Mouse (Mus musculus) bone marrow, adult 2 months (tissue): ENCODE measurements around the gene Abcb8. TPM values are rescaled to one million over a fixed set of nuclear protein-coding genes. Genes with fewer than 3 reads are reported as not detected.

Experiments
- H3K27ac ChIP-seq: fragments of 200-500 bp; 2 replicates; pipeline ENCODE4 v1.5.1; 2012; ENCODE audit warnings: low read depth, mild to moderate bottlenecking, control low read depth, inconsistent platforms, low read length; ENCODE audit not compliant: control insufficient read depth, poor library complexity, insufficient read depth
- H3K4me1 ChIP-seq: fragments of 200-500 bp; 2 replicates; pipeline ENCODE4 v1.6.1; 2011; ENCODE audit warnings: low read length; ENCODE audit not compliant: control insufficient read depth, insufficient read depth
- H3K4me3 ChIP-seq: fragments of 200-500 bp; replicated peaks from 2 replicates; pipeline ENCODE3; 2011; ENCODE audit warnings: mild to moderate bottlenecking, low read depth, low read length, control low read depth; ENCODE audit not compliant: control insufficient read depth
- CTCF ChIP-seq: fragments of 200-500 bp; IDR thresholded peaks from 2 replicates; pipeline ENCODE4 v1.5.1; 2011; ENCODE audit warnings: low read length, control low read depth; ENCODE audit not compliant: control insufficient read depth, insufficient read depth
- POLR2A ChIP-seq: fragments of 200-500 bp; IDR thresholded peaks from 2 replicates; pipeline ENCODE4 v1.6.1; 2011; ENCODE audit warnings: low read depth, mild to moderate bottlenecking, control low read depth, low read length, borderline replicate concordance; ENCODE audit not compliant: control insufficient read depth
- WGBS: fragments of 180-500 bp; shearing (Covaris S2); methylation state at CpG from one replicate; pipeline ENCODE4 v1.1.7; 2018; 5-methylcytosine and 5-hydroxymethylcytosine counted together
- polyA plus RNA-seq: library from polyadenylated mRNA; stranded (reverse); fragments of >200 nt; gene quantifications from 2 replicates; pipeline ENCODE4 v1.2.4, GENCODE M21; 2011; ENCODE audit warnings: low replicate concordance; ENCODE audit not compliant: missing spikeins, insufficient read depth, insufficient read length

The Abcb8 gene
- polyA plus RNA-seq, 1 experiment: 11.2 TPM

DNA sequence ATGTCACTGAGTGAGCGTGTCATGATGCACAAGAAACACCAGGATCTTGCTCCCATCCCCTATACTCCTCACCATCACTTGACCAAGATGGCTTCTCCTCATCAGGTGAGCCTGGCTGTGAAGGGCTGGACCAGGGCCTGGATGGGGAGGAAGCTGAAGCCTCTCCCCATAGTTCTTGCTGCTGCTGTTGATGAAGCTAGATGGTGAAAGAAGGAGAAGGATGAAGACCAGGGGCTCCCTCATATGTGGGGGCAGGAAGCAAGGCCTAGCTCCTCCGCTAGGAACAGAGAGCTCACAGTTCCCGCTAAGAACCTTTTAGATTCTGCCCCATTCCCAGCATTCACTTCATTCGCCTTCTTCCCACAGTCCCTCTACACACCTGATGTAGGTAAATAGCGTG, 8.1 kb upstream of the Abcb8 start:
- no peak overlapping the region for H3K27ac ChIP-seq
- 75% methylated on average over 5 of the region's 5 CpGs for WGBS
- H3K4me3 ChIP-seq: no peak overlapping the region
- peaks cover 6% of the 10 kb centered on the region for H3K4me1 ChIP-seq
- TF ChIP-seq POLR2A (no peak), CTCF (no peak)

DNA sequence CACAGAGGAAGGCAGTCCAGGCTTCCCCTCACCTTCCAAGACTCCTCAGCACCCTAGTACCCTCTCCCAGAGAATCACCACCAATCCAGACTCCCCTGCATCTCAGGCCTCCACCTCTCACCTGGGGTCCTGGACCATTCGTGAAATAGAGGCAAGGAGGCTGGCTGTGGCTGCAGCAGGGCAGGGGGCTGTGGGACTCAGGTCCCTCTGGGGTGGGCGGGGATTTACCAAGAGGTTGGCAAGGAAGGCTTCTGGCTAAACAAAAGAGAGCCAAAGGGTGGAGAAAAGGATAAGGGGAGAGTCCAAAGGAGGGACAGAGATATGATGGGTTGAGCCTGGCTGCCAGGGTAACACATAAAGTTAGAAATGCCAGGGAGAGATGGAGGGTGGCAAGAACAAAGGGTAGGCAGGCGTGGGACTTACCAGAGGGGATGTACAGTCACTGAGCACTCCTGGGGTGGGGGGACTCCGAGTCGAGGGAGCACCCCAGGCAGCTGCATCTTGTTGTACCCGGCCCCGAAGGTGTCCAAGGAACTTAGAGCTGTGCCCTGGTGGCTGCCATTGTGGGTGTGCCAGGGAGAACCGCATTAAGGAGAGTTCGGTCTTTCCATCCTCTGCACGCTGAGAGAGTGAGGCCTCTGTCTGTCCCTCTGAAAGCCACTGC, 7.4 kb upstream of the Abcb8 start:
- H3K4me1 ChIP-seq: peaks cover 6% of the 10 kb centered on the region
- no peak overlapping the region for H3K4me3 ChIP-seq
- TF ChIP-seq POLR2A (no peak), CTCF (no peak)
- no peak overlapping the region for H3K27ac ChIP-seq
- WGBS: 83% methylated on average over 10 of the region's 10 CpGs

DNA sequence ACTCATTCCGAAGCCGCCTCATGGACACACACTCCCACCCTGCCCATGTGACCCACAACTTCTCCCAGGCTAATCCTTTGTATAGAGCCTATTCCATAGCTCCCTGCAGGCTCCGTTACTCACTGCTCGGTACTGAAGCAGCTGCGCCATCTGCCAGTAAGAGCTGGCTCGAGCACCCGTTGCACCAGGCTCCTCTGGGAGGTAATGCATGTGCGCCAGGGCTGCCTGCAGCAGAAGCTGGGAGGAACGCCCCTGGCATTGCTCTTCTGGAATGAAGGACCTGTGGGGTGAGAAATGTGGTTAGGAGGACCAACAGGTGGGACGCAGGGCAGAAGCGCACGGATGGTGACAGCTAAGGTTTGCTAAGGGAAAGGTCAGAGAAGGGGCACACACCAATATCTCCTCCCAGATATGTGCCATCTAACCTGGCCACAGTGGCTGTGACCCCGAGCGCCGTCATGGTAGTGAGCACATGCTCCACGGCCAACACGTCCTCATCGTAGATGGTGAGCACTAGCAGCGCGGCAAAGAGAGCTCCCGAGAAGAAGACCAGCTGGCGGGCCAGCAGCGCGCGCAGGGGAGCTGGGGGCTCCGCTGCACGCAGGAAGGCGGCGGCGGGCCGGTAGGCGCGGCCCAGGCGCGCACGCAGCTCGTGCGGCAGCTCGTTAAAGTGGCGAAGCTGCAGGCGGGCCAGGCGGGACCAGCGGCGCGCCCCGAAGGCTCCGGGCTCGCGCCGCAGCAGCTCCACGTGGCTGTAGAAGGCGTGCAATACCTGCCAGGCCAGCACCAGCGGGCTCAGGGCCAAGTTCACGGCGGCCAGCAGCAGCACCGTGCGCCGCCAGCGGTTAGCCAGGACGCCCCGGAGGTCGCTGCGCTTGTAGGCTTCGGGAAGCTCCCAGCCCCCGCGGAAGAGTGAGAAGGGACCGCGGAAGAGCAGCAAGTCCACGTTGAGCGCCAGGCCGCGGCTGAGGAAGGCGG, 5.9 kb upstream of the Abcb8 start:
- peaks cover 6% of the 10 kb centered on the region for H3K4me1 ChIP-seq
- no peak; the same call in 1 of the 2 replicates for TF ChIP-seq POLR2A
- no peak for TF ChIP-seq CTCF
- no peak overlapping the region; the same call in 1 of the 2 replicates for H3K27ac ChIP-seq
- H3K4me3 ChIP-seq: peak overlapping the region; percentile 26
- WGBS: 2% methylated on average over 69 of the region's 73 CpGs

DNA sequence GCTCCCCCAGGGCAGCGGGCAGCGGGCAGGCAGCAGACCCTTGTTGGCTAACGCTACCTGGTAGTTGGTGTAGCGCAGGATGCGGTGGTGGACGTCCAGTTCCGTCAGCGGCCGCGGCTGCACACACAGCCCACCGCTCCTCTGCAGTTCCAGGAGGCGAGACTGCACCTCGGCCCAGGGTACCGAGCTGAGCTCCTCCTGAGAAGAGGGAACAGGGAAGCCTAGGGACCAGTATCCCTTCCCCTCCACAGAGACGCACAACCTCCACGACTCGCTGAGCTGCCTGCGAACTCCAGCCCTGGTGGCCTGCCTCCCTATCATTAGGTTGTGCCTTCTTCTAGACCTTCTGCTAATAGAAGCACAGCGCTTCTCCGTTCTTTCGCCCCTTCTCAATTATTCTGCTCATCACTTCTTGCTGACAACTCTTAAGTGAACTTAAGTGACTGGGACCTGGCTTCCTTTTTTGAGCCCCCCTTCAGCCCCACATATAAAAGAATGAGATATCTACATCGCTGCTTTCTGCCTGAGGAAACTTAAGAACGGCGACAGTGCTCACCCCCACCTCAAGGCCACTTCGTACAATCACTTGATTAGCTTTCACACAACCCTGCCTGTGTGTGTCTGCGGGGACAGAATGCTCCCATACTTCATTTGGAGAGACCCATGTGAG, 5.1 kb upstream of the Abcb8 start:
- TF ChIP-seq CTCF (no peak), POLR2A (no peak)
- Histone ChIP-seq H3K27ac (0 out of 2 replicates have a peak overlapping the region, but pooled peaks have one; percentile 23), H3K4me3 (peak overlapping the region; percentile 12), H3K4me1 (peaks cover 6% of the 10 kb centered on the region)
- 27% methylated on average over 26 of the region's 26 CpGs for WGBS

DNA sequence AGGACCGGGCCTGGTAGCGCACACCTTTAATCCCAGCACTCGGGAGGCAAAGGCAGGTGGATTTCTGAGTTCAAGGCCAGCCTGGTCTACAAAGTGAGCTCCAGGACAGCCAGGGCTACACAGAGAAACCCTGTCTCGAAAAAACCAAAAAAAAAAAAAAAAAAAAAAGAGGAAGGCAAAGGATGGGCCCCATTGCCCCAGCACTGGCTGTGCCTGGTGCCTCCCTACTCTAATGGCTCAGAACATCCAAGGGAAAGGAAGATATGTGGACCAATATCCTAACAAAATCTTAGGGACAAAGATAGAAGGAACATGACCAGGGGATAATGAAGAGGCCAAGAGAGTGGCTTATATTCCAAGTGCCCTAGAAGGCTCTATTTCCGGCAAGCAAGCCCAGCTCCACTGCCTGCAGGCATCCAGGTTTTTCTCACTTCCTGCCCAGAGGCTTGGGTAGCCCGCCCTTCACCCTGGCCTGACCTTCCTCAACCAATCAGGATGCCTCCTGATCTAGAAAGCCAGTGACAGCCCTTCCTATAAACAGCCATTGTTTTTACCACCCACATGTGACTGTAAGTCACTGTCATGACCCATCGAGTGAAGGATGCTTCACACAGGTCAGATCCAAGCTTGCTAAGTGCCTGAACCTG, 4.3 kb upstream of the Abcb8 start:
- 38% methylated on average over 7 of the region's 7 CpGs for WGBS
- TF ChIP-seq POLR2A: no peak
- TF ChIP-seq CTCF: no peak
- Histone ChIP-seq H3K27ac (no peak overlapping the region), H3K4me3 (no peak overlapping the region), H3K4me1 (peaks cover 3% of the 10 kb centered on the region; the same call in 1 of the 2 replicates)

DNA sequence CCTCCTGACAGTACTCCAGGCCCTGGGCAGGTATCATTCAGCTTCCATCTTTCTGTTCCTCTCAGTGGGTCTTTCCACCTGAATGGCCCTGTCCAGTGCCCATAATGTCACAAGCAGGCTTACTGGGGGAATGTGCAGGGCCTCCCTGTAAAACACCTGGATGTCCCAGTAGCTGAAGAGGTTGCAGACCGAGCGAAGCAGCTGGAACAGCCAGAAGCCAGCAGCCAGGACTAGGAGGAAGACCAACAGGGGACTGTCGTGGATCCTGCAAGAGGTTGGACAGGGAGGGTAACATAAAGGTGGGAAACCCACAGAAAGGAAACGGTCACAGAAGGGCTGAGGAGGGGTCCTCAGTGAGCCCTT, 3.8 kb upstream of the Abcb8 start:
- 74% methylated on average over 4 of the region's 4 CpGs for WGBS
- Histone ChIP-seq H3K4me1 (peaks cover 2% of the 10 kb centered on the region; the same call in 1 of the 2 replicates), H3K27ac (no peak overlapping the region), H3K4me3 (no peak overlapping the region)
- no peak for TF ChIP-seq CTCF
- no peak for TF ChIP-seq POLR2A

DNA sequence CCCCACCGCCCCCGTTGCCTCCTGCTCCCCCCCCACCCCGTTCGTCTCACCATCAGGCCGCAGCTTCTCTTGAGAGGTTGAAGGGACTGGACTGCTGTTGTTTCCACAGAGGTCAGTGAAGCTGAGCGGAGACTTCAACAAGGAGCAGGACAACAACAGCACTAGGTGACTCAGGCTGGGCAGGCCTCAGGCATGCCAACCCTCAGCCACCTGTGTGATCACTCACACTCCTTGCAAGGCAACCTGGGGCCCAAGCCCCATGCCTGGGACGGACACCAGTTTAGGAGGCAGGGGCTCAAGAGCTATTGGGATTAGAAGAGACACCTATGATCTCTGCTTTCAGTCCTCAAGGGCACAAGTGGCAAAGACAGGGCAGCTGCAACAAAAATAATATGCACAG, 1.6 kb upstream of the Abcb8 start, which contains the start of gene Atg9b:
Atg9b (minus strand) TSS at position 280 of the 400 bp plus-strand sequence.
- peaks cover 2% of the 10 kb centered on the region; the same call in 1 of the 2 replicates for H3K4me1 ChIP-seq
- H3K27ac ChIP-seq: no peak within 1 kb of the TSS
- WGBS: 89% methylated on average over 7 of the region's 7 CpGs

DNA sequence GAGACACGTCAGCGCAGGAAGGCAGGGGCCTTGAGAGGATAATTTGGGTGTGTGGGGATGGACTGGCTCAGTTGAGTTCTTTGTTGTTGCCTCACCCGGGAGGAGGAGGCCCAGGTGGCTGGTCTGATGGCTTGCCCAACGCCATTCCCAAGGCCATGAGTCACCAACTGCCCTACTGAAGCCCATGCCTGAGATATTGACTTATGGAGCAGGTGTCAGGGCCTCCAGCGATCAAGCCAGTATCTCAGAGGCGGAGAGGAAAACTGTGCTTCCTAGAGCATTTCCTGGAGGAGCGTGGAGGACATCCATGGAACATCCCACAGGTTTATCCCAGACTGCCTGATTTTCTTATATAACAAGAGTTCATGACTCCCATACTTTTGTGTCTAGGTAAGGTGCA, 739 bp upstream of the Abcb8 start:
- Histone ChIP-seq H3K4me3 (no peak overlapping the region), H3K27ac (no peak overlapping the region), H3K4me1 (peaks cover 2% of the 10 kb centered on the region; the same call in 1 of the 2 replicates)
- 74% methylated on average over 7 of the region's 7 CpGs for WGBS
- TF ChIP-seq POLR2A (no peak), CTCF (no peak)

More for the DNA sequence above, 1.6 kb upstream of the Abcb8 start, which contains the start of gene Atg9b:
- no peak within 1 kb of the TSS for H3K4me3 ChIP-seq
- TF ChIP-seq POLR2A: no peak
- no peak for TF ChIP-seq CTCF
